Mouse (Mus musculus): ENCODE data around the gene Opn5. TPM values are rescaled to one million over a fixed set of nuclear protein-coding genes. Genes with fewer than 3 reads are reported as not detected.

Opn5 gene
- polyA plus RNA-seq, 1 experiment from 2014 or later = not detected

- H3K4me2 ChIP-seq = no peak overlapping the region
- no peak overlapping the region for H3K27ac ChIP-seq (ENCODE audit: low read depth)
- ATAC-seq (ENCODE audit: insufficient read depth) = no peak
- DNase-seq = no peak
- no peak overlapping the region for H3K4me3 ChIP-seq (ENCODE audit: low read depth, low read length)
- no peaks in the 10 kb centered on the region for H3K27me3 ChIP-seq (ENCODE audit: insufficient read depth, low read length)
- H3K9ac ChIP-seq = no peak overlapping the region
- H3K9me3 ChIP-seq (ENCODE audit: low read depth, low read length) = no peaks in the 10 kb centered on the region
- 81% methylated on average over 8 of the region's 8 CpGs for WGBS
- H3K4me1 ChIP-seq (ENCODE audit: insufficient read depth) = no peaks in the 10 kb centered on the region
- no peak for TF ChIP-seq CTCF (IDR thresholded peaks at IDR 0.05; ENCODE audit: low read depth)
- no peaks in the 10 kb centered on the region for H3K36me3 ChIP-seq (ENCODE audit: insufficient read depth)
These were observed 37.4 kb downstream of the Opn5 start for GRCm38 (mm10) chr17:42573786-42574185.

- Histone ChIP-seq H3K27ac (ENCODE audit: low read depth) (no peak overlapping the region), H3K9me3 (ENCODE audit: low read depth, low read length) (no peaks in the 10 kb centered on the region), H3K4me3 (ENCODE audit: low read depth, low read length) (no peak overlapping the region), H3K36me3 (ENCODE audit: insufficient read depth) (no peaks in the 10 kb centered on the region), H3K27me3 (ENCODE audit: insufficient read depth, low read length) (no peaks in the 10 kb centered on the region), H3K9ac (no peak overlapping the region), H3K4me2 (no peak overlapping the region), H3K4me1 (ENCODE audit: insufficient read depth) (no peaks in the 10 kb centered on the region)
- 85% methylated on average over 2 of the region's 2 CpGs for WGBS
- ATAC-seq (ENCODE audit: insufficient read depth) = no peak
- TF ChIP-seq CTCF (IDR thresholded peaks at IDR 0.05; ENCODE audit: low read depth) = no peak
- no peak for DNase-seq
These were observed 61.6 kb downstream of the Opn5 start for GRCm38 (mm10) chr17:42549578-42549977.

GRCm38 (mm10) chr17:42530147-42530546 is 81.0 kb downstream of the Opn5 start:
- Histone ChIP-seq H3K27ac (ENCODE audit: low read depth) (no peak overlapping the region), H3K36me3 (ENCODE audit: insufficient read depth) (no peaks in the 10 kb centered on the region), H3K27me3 (ENCODE audit: insufficient read depth, low read length) (no peaks in the 10 kb centered on the region), H3K4me1 (ENCODE audit: insufficient read depth) (no peaks in the 10 kb centered on the region), H3K4me3 (ENCODE audit: low read depth, low read length) (no peak overlapping the region), H3K4me2 (no peak overlapping the region), H3K9ac (no peak overlapping the region), H3K9me3 (ENCODE audit: low read depth, low read length) (no peaks in the 10 kb centered on the region)
- TF ChIP-seq CTCF (IDR thresholded peaks at IDR 0.05; ENCODE audit: low read depth) = no peak
- ATAC-seq (ENCODE audit: insufficient read depth) (no peak), DNase-seq (no peak)
- 64% methylated on average over 5 of the region's 5 CpGs for WGBS

- no peaks in the 10 kb centered on the region for H3K27me3 ChIP-seq (ENCODE audit: insufficient read depth, low read length)
- no peak overlapping the region for H3K4me3 ChIP-seq (ENCODE audit: low read depth, low read length)
- DNase-seq = no peak
- no peaks in the 10 kb centered on the region for H3K9me3 ChIP-seq (ENCODE audit: low read depth, low read length)
- no peaks in the 10 kb centered on the region for H3K36me3 ChIP-seq (ENCODE audit: insufficient read depth)
- H3K27ac ChIP-seq (ENCODE audit: low read depth) = no peak overlapping the region
- WGBS = 71% methylated on average over 9 of the region's 9 CpGs
- H3K4me2 ChIP-seq = no peak overlapping the region
- H3K9ac ChIP-seq = no peak overlapping the region
- TF ChIP-seq CTCF (IDR thresholded peaks at IDR 0.05; ENCODE audit: low read depth) = no peak
- ATAC-seq (ENCODE audit: insufficient read depth) = no peak
- no peaks in the 10 kb centered on the region for H3K4me1 ChIP-seq (ENCODE audit: insufficient read depth)
These were observed 101.6 kb downstream of the Opn5 start for GRCm38 (mm10) chr17:42509356-42510262.

Other genes with a start within 250 kb of the Opn5 start
- gene Adgrf4, start 80.9 kb upstream of the Opn5 start, polyA plus RNA-seq (2014; fragmentation: Nextera tagmentation; extraction: Ambion mirVana) = not detected in 2 replicates
- 0.05 and 0.11 TPM in 2 replicates for gene Adgrf2, start 130.8 kb upstream of the Opn5 start, polyA plus RNA-seq (2014; fragmentation: Nextera tagmentation; extraction: Ambion mirVana)

All from lung, embryonic 14.5 days (tissue).